Mouse (Mus musculus): ENCODE results near the gene Gpi1. TPM values are rescaled to one million over a fixed set of nuclear protein-coding genes. Genes with fewer than 3 reads are reported as not detected.

The Gpi1 gene
- total RNA-seq, 1 experiment = 227 TPM

GRCm38 (mm10) chr7:34266421-34266820 is 36.3 kb upstream of the Gpi1 start:
- Histone ChIP-seq H3K4me1 (ENCODE audit: control insufficient read depth in 2 of 2, insufficient read depth in 2 of 2, low read length in 2 of 2, poor library complexity in 1 of 2) (peaks cover 0 to 7% of the 10 kb centered on the region in 2 experiments; a peak in 2 of 4 replicates), H3K36me3 (ENCODE audit: control insufficient read depth, insufficient read depth, low read length, poor library complexity, severe bottlenecking) (peaks cover 5% of the 10 kb centered on the region; the same call in 1 of the 2 replicates), H3K4me3 (ENCODE audit: insufficient read depth in 1 of 2, low read depth in 1 of 2, low read length in 2 of 2, poor library complexity in 1 of 2, severe bottlenecking in 1 of 2) (no peak overlapping the region), H3K9ac (ENCODE audit: insufficient read depth, low read depth, low read length, poor library complexity, severe bottlenecking) (no peak overlapping the region), H3K9me3 (ENCODE audit: control insufficient read depth, insufficient read depth, low read depth, low read length) (no peaks in the 10 kb centered on the region), H3K27ac (ENCODE audit: insufficient read depth, low read depth, low read length, poor library complexity, severe bottlenecking) (no peak overlapping the region)
- no peak for DNase-seq (ENCODE audit: low read depth, low spot score)
- no peak for TF ChIP-seq HCFC1 (IDR thresholded peaks at IDR 0.05; ENCODE audit: borderline replicate concordance, insufficient read depth, low read length)
- no peak for TF ChIP-seq MAFK (IDR thresholded peaks at IDR 0.05; ENCODE audit: insufficient read depth, low read depth, low read length)
- in situ Hi-C loops (cut with MboI; ENCODE audit: low sequenced_read_pairs in 2 of 2, unreplicated experiment in 2 of 2) = no loop called here

DNA sequence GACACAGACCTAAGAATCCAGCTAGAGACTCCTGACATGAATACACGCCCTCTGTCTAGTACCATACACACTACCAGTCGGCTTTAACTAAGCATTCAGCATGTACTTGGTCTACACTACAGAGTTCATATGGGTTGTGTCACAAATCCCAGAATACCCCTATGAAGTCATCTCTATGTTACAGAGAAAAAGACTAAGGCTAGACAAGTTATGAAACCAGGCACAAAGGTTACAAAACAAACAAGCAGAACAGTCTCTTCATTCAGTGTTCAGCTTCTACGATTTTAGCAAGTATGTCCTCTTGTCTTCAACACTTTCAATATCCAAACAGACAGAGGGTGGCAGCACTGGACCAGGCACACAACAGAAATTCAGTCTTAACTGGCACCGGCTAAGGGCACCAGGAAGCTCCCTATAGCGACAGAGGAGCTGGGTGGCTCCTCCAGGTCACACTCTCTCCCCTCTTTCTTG is 35.8 kb upstream of the Gpi1 start:
- peaks cover 0 to 7% of the 10 kb centered on the region in 2 experiments; a peak in 2 of 4 replicates for H3K4me1 ChIP-seq (ENCODE audit: control insufficient read depth in 2 of 2, insufficient read depth in 2 of 2, low read length in 2 of 2, poor library complexity in 1 of 2)
- H3K9ac ChIP-seq (ENCODE audit: insufficient read depth, low read depth, low read length, poor library complexity, severe bottlenecking) = no peak overlapping the region
- H3K4me3 ChIP-seq (ENCODE audit: insufficient read depth in 1 of 2, low read depth in 1 of 2, low read length in 2 of 2, poor library complexity in 1 of 2, severe bottlenecking in 1 of 2) = no peak overlapping the region
- no peak for TF ChIP-seq CHD2 (IDR thresholded peaks at IDR 0.05; ENCODE audit: low read depth, low read length)
- TF ChIP-seq HCFC1 (IDR thresholded peaks at IDR 0.05; ENCODE audit: borderline replicate concordance, insufficient read depth, low read length) = no peak
- no peak for TF ChIP-seq ZNF384 (IDR thresholded peaks at IDR 0.05; ENCODE audit: low read depth, low read length)
- TF ChIP-seq MAFK (IDR thresholded peaks at IDR 0.05; ENCODE audit: insufficient read depth, low read depth, low read length) = no peak
- TF ChIP-seq ZC3H11A (IDR thresholded peaks at IDR 0.05; ENCODE audit: borderline replicate concordance, low read depth, low read length) = no peak
- no peak for DNase-seq (ENCODE audit: low read depth, low spot score)
- H3K27ac ChIP-seq (ENCODE audit: insufficient read depth, low read depth, low read length, poor library complexity, severe bottlenecking) = no peak overlapping the region
- peaks cover 5% of the 10 kb centered on the region; the same call in 1 of the 2 replicates for H3K36me3 ChIP-seq (ENCODE audit: control insufficient read depth, insufficient read depth, low read length, poor library complexity, severe bottlenecking)
- in situ Hi-C loops (cut with MboI; ENCODE audit: low sequenced_read_pairs in 2 of 2, unreplicated experiment in 2 of 2) = no loop called here
- H3K9me3 ChIP-seq (ENCODE audit: control insufficient read depth, insufficient read depth, low read depth, low read length) = no peaks in the 10 kb centered on the region

DNA sequence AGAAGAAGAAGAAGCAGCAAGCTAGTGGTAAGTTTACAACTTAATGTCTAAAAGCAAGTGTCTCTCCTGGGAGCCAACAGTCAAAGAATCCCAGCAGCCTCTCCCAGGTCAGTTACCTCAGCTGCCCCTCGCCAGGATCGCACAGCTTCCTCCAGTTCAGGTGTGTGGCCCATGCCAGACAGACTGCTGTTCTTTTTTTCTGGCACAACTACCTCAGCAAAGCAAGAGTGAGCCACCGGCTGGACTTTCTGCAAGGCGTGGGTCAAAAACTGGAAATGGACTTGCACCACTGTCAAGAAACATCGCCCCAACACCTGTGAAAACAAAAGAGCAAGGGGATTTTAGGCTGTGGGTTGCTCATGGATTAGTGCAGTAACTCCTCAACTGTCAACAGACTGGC is 33.3 kb upstream of the Gpi1 start:
- H3K9me3 ChIP-seq (ENCODE audit: control insufficient read depth, insufficient read depth, low read depth, low read length) = no peaks in the 10 kb centered on the region
- H3K4me3 ChIP-seq (ENCODE audit: insufficient read depth in 1 of 2, low read depth in 1 of 2, low read length in 2 of 2, poor library complexity in 1 of 2, severe bottlenecking in 1 of 2) = no peak overlapping the region
- in situ Hi-C loops (cut with MboI; ENCODE audit: low sequenced_read_pairs in 2 of 2, unreplicated experiment in 2 of 2) = no loop called here
- H3K9ac ChIP-seq (ENCODE audit: insufficient read depth, low read depth, low read length, poor library complexity, severe bottlenecking) = no peak overlapping the region
- no peak overlapping the region for H3K27ac ChIP-seq (ENCODE audit: insufficient read depth, low read depth, low read length, poor library complexity, severe bottlenecking)
- no peak for DNase-seq (ENCODE audit: low read depth, low spot score)
- peaks cover 5% of the 10 kb centered on the region; the same call in 1 of the 2 replicates for H3K36me3 ChIP-seq (ENCODE audit: control insufficient read depth, insufficient read depth, low read length, poor library complexity, severe bottlenecking)
- H3K4me1 ChIP-seq (ENCODE audit: control insufficient read depth in 2 of 2, insufficient read depth in 2 of 2, low read length in 2 of 2, poor library complexity in 1 of 2) = peaks cover 0 to 4% of the 10 kb centered on the region in 2 experiments; a peak in 2 of 4 replicates
- no peak for TF ChIP-seq CHD2 (IDR thresholded peaks at IDR 0.05; ENCODE audit: low read depth, low read length)
- no peak for TF ChIP-seq ZC3H11A (IDR thresholded peaks at IDR 0.05; ENCODE audit: borderline replicate concordance, low read depth, low read length)
- TF ChIP-seq MAFK (IDR thresholded peaks at IDR 0.05; ENCODE audit: insufficient read depth, low read depth, low read length) = no peak
- no peak for TF ChIP-seq HCFC1 (IDR thresholded peaks at IDR 0.05; ENCODE audit: borderline replicate concordance, insufficient read depth, low read length)
- no peak for TF ChIP-seq ZNF384 (IDR thresholded peaks at IDR 0.05; ENCODE audit: low read depth, low read length)

DNA sequence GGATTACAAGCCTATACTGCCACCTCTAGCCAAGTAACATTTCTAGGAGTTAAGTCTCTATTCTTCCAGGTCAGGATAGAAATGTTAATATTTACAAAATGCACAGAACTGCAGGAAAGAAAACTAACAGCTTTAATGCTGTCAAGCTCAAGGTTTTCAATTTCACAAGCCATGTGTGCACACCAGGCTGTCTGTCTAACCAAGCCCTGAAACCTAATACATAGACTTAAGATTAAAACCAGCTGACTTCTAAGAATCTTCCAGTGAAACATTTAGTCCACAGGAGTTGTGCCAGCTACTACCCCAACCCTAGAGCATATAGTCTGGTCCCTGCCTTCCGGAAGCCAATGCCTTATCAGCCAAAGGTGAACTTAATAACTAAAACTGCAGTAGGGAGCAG is 28.3 kb upstream of the Gpi1 start:
- Histone ChIP-seq H3K4me3 (ENCODE audit: insufficient read depth in 1 of 2, low read depth in 1 of 2, low read length in 2 of 2, poor library complexity in 1 of 2, severe bottlenecking in 1 of 2) (no peak overlapping the region), H3K9me3 (ENCODE audit: control insufficient read depth, insufficient read depth, low read depth, low read length) (no peaks in the 10 kb centered on the region), H3K9ac (ENCODE audit: insufficient read depth, low read depth, low read length, poor library complexity, severe bottlenecking) (no peak overlapping the region), H3K36me3 (ENCODE audit: control insufficient read depth, insufficient read depth, low read length, poor library complexity, severe bottlenecking) (peaks cover 14% of the 10 kb centered on the region; the same call in 1 of the 2 replicates), H3K27ac (ENCODE audit: insufficient read depth, low read depth, low read length, poor library complexity, severe bottlenecking) (no peak overlapping the region), H3K4me1 (ENCODE audit: control insufficient read depth in 2 of 2, insufficient read depth in 2 of 2, low read length in 2 of 2, poor library complexity in 1 of 2) (no peaks in the 10 kb centered on the region)
- no peak for DNase-seq (ENCODE audit: low read depth, low spot score)
- TF ChIP-seq ZC3H11A (IDR thresholded peaks at IDR 0.05; ENCODE audit: borderline replicate concordance, low read depth, low read length) (no peak), ZNF384 (IDR thresholded peaks at IDR 0.05; ENCODE audit: low read depth, low read length) (no peak), CHD2 (IDR thresholded peaks at IDR 0.05; ENCODE audit: low read depth, low read length) (no peak), HCFC1 (IDR thresholded peaks at IDR 0.05; ENCODE audit: borderline replicate concordance, insufficient read depth, low read length) (no peak), MAFK (IDR thresholded peaks at IDR 0.05; ENCODE audit: insufficient read depth, low read depth, low read length) (no peak)
- in situ Hi-C loops (cut with MboI; ENCODE audit: low sequenced_read_pairs in 2 of 2, unreplicated experiment in 2 of 2) = loop anchor here in 1 of 2 experiments (10.0 kb wide), 1 partner anchor 96 kb away; no protein-coding TSS in a partner anchor

DNA sequence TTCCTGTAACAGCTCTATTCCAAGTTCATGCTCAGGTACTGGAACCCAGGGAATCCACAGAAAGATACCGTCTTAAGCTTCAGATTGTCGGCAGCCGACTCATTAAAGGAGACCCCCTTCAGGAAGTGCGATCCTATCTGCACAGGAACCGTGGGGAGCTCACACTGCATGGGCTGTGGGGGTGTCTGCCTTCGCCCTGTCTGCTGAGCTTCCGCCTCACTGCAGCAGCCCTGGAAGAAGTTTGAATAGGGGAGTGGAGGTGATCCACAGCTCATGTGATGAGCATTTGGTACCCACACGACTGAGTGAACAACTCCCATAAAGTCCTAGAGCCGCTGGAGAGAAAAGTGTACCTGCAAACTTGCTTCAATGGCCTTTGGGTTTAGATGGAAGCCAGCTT is 27.1 kb upstream of the Gpi1 start:
- in situ Hi-C loops (cut with MboI; ENCODE audit: low sequenced_read_pairs in 2 of 2, unreplicated experiment in 2 of 2) = loop anchor here in 1 of 2 experiments (10.0 kb wide), 1 partner anchor 98 kb away; no protein-coding TSS in a partner anchor
- H3K4me1 ChIP-seq (ENCODE audit: control insufficient read depth in 2 of 2, insufficient read depth in 2 of 2, low read length in 2 of 2, poor library complexity in 1 of 2) = no peaks in the 10 kb centered on the region
- peaks cover 12% of the 10 kb centered on the region; the same call in 1 of the 2 replicates for H3K36me3 ChIP-seq (ENCODE audit: control insufficient read depth, insufficient read depth, low read length, poor library complexity, severe bottlenecking)
- no peak for DNase-seq (ENCODE audit: low read depth, low spot score)
- no peak overlapping the region for H3K4me3 ChIP-seq (ENCODE audit: insufficient read depth in 1 of 2, low read depth in 1 of 2, low read length in 2 of 2, poor library complexity in 1 of 2, severe bottlenecking in 1 of 2)
- no peak overlapping the region for H3K27ac ChIP-seq (ENCODE audit: insufficient read depth, low read depth, low read length, poor library complexity, severe bottlenecking)
- no peaks in the 10 kb centered on the region for H3K9me3 ChIP-seq (ENCODE audit: control insufficient read depth, insufficient read depth, low read depth, low read length)
- TF ChIP-seq HCFC1 (IDR thresholded peaks at IDR 0.05; ENCODE audit: borderline replicate concordance, insufficient read depth, low read length) = no peak
- TF ChIP-seq ZNF384 (IDR thresholded peaks at IDR 0.05; ENCODE audit: low read depth, low read length) = no peak
- TF ChIP-seq ZC3H11A (IDR thresholded peaks at IDR 0.05; ENCODE audit: borderline replicate concordance, low read depth, low read length) = no peak
- no peak for TF ChIP-seq CHD2 (IDR thresholded peaks at IDR 0.05; ENCODE audit: low read depth, low read length)
- no peak for TF ChIP-seq MAFK (IDR thresholded peaks at IDR 0.05; ENCODE audit: insufficient read depth, low read depth, low read length)
- no peak overlapping the region for H3K9ac ChIP-seq (ENCODE audit: insufficient read depth, low read depth, low read length, poor library complexity, severe bottlenecking)
